Mouse (Mus musculus): ENCODE measurements at regions not wholly inside any gene's neighbourhood (a gene's known extent, or its start where the extent isn't known, plus 50 kb on each side); places are given as distances from the start of the nearest gene placed in this dataset.

DNA sequence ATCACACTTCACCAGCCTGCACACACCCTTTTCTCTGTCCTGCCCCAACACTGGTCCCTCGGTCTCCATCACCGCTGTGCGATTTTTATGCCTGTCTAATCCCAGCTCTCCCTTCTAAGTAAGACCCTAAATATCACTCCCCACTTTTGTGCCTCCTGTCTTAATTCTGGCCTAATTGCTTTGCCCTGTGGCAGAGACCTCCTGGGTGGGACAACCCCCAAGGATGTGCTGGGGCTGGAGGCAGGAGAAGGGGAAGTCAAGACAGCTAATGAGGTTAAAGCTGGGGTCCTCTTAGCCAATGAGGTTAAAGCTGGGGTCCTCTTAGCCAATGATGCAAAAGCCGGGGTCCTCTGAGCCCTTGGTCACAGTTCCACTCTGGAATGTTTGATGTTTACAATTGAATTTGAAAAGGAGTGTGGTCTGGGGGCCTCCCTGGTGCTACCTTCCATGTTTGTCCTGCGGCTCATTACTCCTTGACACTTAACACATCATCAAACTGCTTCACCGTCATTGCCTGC lies 290.5 kb upstream of the Tbx3 start:
- no peak for DNase-seq (ENCODE audit: extremely low read depth, insufficient read length, low spot score)

DNA sequence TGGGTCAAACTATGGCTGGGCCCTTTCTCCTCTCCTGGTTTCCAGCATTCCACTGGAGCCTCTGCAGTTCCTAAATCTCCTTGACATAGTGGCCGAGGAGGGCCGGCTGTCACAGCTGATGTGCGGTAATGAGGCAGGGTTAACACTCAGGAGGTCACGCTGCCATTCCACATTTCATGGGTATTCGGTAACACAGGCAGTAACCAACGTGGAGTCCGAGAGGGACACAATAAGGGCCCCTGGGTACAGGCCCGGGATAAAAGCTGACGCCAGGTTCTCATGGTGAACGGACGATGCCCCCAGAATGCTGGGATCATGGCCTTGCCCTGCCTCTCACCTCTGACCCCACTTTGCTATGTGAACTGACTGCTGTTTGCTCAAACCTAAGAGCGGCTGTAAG lies 289.0 kb upstream of the Tbx3 start:
- no peak for DNase-seq (ENCODE audit: extremely low read depth, insufficient read length, low spot score)

DNA sequence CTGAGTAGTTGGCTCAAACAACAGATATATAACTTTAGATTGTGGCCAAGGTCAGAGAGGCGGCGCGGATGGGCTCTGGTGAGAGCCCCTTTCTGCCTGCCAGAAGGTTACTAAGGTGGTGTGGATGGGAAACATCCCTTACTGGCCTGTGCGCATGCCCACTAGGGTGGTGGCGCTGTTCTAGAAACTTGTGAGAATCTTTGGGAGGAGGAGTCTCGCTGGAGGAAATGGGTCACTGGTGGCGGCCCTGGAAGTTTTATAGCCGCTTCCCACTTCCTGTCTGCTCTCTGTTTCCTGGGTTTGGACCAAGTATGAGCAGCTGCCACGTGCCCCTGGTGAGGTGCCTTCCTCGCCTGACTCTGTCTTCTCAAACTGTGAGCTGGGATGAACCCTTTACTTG lies 285.0 kb upstream of the Tbx3 start:
- DNase-seq (ENCODE audit: extremely low read depth, insufficient read length, low spot score), result no peak

DNA sequence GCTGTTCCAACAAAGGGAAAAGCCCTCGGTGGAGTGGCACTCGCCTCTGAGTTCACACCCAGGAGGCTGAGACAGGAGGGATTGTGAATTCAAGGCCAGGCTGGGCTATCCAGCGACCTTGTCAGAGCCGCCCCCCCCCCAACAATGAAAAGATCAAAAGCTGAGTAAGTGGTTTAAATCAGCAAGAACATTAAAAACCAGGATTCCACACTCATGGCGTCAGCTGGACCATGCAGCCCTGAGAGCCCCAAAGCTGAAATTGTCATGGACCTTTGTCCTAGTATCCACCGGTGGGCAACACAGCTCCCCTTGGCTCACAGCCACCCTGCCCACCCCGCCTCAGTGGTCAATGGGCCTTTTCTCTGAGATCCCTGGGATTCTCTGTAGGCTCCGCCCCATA lies 283.6 kb upstream of the Tbx3 start:
- no peak for DNase-seq (ENCODE audit: extremely low read depth, insufficient read length, low spot score)

DNA sequence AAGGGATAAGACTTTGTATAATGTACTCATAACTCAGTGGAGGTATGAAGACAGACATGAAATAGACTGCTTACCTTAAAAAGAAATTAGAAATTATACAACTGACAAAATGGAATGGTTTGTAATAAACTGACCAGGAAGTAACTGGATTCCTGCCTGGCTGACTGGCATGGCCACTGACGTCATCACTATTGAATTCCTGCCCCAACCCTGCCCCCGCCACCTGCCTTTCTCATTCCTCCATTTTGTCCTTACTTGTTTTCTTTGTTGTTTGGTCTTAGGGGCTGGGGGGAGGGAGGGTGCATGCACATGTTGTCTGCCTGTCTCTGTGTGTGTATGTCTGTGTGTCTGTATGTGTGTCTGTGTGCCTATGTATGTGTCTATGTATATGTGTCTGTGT lies 283.2 kb upstream of the Tbx3 start:
- DNase-seq (ENCODE audit: extremely low read depth, insufficient read length, low spot score), result no peak

DNA sequence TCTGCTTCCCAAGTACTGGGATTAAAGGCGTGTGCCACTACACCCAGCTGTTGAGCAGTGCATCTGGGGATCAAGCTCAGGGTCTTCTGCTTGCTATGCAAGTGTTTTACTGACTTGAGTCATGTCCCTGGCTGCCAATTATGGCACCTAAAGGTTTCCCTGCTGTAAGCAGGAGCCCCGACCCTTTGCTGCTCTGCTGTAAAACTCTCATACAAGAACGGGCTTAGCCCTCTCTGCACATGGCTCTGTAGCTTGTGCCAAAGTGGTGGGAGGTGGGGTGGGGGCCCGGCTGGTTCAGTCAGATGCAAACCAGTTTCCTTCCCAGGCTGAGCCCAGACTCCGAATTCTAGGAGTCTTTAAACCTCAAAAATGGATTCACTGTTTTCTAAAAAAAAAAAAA lies 281.6 kb upstream of the Tbx3 start:
- DNase-seq (ENCODE audit: extremely low read depth, insufficient read length, low spot score), result no peak

DNA sequence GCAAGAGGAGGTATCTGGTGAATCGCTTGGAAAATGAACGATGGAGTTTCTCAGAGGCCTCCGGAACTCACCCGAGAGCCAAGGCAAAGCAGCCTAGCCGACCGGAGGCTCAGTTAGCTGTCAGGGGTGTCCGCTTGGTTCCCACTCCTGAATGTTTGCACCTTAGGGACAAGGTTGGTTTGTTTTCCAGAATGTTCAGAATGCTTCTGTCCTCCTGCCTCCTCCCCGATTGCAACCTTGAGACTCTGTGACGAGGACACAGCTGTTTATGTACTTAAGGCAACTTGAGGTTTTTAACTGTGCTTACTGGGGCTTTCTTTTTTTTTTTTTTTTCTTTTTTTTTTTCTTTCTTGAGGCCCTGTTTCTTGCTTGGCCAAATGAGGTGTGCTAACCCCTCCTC lies 281.1 kb upstream of the Tbx3 start:
- DNase-seq (ENCODE audit: extremely low read depth, insufficient read length, low spot score), result no peak

DNA sequence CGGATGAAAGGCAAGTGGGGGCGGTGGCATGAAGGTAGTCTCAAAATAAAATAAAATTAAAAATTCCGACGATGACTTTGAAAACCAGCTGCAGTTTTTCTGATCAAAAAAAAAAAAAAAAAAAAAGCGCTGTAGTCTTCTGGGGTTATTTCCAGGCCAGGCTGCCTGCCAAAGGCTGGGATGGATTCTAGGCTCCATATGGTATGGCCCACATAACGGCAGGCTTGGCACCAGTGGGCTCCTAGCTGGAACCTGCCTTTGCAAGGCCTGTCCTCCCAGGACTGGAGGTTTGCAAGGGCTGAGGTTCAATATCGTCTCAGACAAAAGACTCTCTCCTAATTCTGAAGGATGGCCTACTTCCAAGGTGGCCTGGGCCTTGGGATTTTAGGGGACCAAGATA lies 280.6 kb upstream of the Tbx3 start:
- DNase-seq (ENCODE audit: extremely low read depth, insufficient read length, low spot score), result no peak

DNA sequence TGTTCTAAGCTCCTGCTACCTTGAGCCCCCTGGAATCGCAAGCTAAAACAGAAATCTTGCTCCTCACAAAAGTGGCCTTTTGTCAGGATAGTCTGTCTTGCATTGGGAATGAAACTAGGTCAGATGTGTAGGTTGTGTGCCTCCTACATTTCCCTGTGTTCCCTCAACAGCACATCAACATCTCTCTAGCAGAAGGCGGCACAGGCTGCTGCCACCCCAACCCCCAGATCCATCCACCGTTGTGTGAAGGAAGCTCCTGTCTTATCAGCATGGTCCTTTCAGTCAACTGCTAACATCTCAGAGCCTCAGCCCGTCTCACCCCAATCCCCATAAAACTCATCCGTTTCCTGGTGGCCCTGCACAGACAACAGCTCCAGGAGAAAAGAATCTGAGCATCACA lies 272.0 kb upstream of the Tbx3 start:
- DNase-seq (ENCODE audit: extremely low read depth, insufficient read length, low spot score), result no peak

DNA sequence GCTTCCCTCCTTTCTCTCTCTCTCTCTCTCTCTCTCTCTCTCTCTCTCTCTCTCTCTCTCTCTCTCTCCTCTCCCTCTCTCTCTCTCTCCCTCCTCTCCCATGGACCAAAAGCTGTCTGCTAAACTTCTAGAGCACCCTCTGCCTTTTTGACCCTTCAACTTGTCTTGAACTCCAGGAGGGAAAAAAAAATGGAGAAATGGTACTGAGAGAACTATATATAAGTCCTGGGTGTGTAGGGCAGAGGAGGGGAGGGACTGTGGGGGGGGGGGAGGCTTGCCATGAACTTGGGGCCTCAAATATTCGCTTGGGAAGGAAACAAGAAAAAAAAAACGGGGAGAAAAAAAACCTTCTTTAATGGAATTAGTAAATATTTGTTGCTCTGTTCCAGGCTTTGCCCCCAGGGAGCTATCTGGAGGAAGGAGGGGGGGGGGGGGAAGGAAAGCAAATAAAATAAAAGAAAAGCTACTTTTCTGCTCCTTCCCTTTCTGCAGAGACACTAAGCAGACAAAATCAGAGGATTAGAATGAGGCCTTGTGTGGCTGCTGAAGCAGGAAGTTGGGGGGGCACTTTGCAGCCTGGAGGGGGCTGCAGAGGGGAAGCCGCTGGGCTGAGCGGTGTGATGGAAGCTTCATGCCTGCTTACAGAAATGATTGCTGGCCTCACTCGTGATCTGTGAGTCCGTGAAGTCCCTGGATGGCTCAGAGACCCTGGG lies 270.1 kb upstream of the Tbx3 start:
- DNase-seq (ENCODE audit: extremely low read depth, insufficient read length, low spot score), result no peak

DNA sequence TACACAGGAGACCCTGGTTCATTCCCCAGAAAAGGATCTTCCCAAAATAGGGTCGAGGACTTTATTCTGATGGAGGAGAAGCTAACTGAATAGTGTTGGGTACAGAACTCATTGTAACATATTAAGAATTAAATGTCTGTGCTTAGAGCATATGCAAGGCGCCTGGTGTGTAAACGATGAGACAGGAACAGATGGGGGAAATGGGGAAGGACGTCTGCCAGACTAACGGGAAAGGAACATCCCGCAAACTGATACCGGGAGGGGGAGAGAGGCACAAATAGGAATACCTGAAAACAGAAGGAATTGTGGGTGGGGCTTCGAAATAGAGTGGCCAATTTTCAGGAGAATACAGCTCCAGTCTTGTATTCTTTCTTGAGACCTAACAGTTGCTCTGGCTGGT lies 268.6 kb upstream of the Tbx3 start:
- no peak for DNase-seq (ENCODE audit: extremely low read depth, insufficient read length, low spot score)

DNA sequence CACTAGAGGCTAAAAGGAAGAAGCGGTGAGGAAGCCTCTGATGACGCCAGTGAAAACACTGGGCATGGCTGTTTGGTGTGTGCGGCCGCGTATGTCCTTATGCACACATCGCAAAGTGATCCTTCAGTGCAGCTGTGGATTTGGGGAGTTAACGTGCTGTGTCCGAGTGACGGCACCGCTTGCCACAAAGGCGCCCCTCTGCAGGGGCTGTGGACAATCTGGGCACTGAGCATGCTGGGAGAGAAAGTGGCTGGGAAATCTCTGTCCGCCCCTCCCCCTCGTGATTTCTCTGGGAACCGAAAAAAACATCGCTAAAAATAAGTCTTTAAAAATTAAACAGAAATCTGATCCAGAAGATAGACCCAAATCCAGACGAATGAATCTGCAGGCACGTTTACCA lies 267.8 kb upstream of the Tbx3 start:
- no peak for DNase-seq (ENCODE audit: extremely low read depth, insufficient read length, low spot score)

DNA sequence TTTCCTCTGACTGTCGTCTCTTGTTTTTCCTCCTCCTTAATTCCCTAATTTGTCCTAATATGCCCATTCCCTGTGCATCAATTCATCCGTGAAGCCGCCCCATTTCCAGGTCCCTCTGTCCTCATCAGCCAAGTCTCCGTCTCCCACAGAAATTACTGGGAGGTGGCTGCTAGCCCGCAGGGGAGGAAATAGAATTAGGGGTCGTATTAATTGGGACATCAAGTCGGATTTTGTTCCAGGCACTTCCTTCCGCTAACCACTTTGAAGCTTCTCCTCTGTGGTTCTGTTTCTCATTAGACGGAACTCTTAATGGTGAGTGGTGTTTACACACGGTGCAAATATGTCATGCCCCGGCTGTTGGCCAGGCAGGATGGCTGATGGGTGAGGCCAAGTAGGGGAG lies 259.5 kb upstream of the Tbx3 start:
- DNase-seq (ENCODE audit: extremely low read depth, insufficient read length, low spot score), result no peak

DNA sequence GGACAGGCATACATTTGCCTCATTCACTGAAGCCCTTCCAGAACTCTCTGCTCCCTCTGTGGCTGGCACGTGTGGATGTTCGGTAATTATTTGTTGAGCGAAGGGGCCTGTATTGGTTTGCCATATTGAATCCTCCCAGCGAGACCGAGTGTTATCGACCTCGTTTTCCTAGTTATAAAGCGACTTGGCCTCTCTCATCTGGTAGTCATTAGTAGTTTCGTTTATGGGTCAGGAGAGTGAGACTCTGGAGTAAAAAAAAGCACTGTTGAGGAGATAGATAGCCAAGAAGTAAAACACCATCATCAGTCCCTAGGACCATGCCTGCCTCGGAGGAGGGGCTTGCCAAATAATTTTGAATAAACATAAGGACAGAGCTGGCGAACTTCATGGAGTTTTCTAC lies 254.6 kb upstream of the Tbx3 start:
- no peak for DNase-seq (ENCODE audit: extremely low read depth, insufficient read length, low spot score)

DNA sequence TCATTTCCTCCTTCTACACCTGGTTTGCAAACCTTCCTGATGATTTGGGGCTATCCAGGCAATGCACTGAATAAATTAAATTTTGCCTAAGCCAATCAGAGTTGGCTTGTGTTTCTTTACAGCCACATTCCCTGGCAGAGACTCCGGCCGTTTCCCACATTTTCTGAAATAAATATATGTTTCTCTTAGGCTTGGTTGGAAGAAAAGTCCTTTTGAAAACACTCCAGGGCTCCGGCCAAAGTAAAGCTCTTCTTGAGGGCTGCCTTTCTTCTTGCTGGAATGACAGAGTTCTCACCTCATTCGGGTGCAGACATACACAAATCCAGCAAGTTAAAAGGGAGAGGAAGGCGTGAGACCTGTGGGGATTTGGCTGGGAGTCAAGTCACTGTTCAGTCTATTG lies 252.0 kb upstream of the Tbx3 start:
- DNase-seq (ENCODE audit: extremely low read depth, insufficient read length, low spot score), result no peak

DNA sequence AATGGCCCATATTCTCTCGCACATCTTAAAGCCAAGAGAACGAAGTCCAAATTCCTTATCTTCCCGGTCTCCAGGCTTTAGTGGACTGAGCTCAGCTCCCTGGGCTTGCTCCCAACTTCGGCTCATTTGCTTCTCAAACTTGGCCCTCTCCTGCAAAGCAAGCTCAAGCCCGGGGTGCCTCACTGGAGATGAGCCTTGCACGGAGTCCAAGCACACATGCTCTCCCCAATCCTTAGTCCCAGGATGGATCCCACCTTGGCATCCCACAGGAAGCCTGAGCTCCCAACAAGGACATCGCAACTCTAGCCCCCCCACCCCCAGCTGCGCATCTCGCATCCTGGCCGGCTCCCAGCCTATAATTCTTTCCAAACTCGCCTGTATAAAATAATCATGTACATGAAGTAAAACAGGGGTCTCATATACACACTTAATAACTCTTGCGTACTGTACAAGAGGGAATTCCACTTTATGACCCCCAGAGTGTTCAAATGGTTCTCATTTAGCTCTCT lies 242.9 kb upstream of the Tbx3 start:
- DNase-seq (ENCODE audit: extremely low read depth, insufficient read length, low spot score), result no peak

DNA sequence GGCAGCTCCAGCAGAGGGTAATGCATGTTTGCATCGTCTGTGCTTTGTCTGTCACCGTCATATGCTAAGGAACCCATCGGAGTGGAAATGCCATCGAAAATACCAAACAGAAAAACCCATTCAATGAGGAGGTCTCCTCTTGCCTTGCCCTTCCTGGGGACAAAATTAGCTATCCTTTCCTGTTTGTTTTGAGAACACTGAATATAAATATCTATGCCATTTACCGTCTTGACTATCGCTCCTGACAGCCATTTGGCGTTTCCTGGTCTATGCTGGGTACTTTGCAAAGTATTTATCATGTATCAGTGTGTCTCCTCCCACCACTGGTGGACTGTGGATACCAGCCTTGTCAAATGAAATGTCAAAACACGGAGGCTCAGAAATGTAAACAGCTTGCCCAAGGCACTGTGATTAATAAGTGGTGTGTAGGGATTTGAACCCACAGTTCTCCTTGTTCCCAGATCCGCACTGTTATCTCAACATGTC lies 239.2 kb upstream of the Tbx3 start:
- no peak for DNase-seq (ENCODE audit: extremely low read depth, insufficient read length, low spot score)

DNA sequence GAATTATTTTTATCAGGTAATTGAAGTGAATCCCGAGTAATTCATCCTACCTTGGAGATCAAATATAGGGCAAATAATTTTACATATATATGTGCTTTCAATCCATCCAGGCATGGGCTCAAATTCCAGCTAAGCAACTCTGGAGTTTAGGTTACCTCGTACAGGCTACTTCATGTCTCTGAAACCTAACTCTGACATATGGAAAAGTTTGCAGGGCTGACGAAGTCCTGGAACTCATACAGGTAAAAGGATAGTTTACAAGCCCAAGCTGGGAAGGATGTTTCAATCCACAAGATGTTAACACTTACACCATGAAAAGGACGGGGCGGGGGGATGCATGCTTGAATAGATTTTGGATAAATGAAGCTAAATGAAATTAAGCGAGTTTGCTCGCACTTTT lies 235.9 kb upstream of the Tbx3 start:
- no peak for DNase-seq (ENCODE audit: extremely low read depth, insufficient read length, low spot score)

DNA sequence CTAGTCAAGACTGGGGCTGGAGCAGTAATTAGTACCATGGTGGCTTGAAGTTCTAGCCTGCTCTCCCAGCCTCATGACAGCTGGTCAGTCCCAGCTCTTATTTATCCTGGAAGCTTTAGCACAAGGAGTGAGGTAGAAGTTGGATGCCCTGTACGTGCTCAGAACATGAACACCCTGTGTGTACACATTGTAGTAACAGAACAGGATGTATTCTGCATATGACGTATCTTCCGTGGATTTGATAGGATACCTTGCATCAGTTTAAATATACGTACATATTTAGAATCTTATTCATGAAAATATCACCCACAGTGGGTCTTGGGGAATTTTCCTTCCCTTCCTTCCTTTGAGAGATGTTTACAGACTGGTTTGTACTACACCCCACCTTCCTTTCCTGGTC lies 222.0 kb upstream of the Tbx3 start:
- DNase-seq (ENCODE audit: extremely low read depth, insufficient read length, low spot score), result no peak

DNA sequence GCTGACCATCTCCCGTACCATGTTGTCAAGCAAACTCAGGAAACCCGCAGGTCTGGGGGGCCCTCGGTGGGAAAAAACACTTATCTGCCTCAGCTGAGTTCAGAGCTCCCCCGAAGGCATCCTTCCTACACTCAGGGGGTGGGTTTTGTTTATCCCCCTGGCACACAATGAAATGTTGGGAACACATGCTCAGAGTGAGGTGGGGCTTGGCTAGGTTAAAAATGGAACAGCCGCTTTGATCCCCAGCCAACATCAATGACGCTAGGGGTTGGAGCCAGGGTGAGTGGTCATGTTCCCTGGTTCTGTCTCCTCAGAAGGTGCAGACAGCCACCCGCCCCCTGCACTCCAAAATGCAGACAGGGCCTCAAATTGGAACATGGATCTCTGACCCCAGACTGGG lies 221.3 kb upstream of the Tbx3 start:
- no peak for DNase-seq (ENCODE audit: extremely low read depth, insufficient read length, low spot score)

DNA sequence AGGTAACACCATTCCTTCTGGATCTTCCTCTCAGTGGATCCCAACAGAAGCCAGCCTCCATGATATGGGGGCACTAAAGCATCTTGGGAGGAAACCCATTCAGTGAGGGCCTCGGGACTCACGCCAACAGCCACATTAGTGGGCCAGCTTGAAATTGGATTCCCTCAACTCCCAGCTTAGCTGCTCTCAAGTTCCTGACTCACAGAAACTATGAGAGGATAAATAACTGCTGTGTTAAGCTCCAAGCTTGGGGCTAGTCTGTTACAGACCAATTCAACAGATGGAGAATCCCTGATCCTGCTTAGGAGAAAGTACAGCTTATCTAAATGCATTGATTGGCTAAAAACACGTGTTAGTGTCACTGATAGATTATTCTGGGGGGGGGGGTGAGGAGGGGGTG lies 210.7 kb upstream of the Tbx3 start:
- DNase-seq (ENCODE audit: extremely low read depth, insufficient read length, low spot score), result no peak

DNA sequence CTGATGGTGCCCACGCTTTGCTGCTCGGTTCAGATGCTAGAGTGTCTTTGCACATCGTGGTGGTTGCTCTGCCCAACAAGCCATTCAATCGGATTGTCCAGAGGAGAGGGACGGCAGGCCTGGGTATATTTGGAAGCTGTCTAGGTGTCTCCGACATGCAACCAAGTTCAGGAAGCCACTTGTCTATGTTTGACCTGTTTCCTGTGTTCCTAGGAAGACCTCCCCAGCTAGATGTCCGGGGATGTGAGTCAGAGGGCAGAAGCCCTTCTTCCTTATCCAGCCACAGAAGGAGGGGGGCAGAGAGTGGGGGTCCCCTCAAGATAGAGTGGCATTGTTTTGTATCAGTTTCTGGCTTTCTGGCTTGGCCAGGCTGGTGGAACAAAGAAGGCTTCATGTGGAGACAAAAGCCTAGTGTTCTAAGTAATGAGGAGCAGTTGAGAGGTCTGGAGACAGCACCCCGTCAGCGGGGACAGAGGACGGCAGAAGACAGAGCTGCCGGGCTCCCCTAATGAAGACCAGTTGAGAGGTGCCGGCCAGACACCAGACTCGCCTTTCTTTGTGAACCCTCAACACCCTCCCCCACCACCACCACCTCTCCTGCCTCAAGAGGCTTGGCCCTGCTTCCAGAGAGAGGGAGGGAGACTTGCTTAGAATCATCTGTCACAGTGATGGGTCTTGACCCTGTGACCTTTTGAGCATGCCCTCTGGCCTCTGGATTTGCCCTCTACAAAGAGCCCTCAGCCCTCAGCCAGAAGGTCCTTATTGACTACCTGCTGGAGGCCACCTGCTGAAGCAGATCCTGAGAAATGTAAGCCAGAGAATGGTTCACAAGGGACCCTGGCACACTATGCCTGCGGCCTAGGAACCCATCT lies 207.6 kb upstream of the Tbx3 start:
- no peak for DNase-seq (ENCODE audit: extremely low read depth, insufficient read length, low spot score)
